Mouse (Mus musculus) liver, adult 2 months (tissue): ENCODE results near the gene Rnf169. TPM values are rescaled to one million over a fixed set of nuclear protein-coding genes. Genes with fewer than 3 reads are reported as not detected.

Experiments
- DNase-seq: peaks from one replicate; pipeline ENCODE4 v3.0.0-alpha.2; 2011; ENCODE audit warnings: low read depth, low spot score; ENCODE audit errors: extremely low read depth
- H3K27ac ChIP-seq: fragments of 200-500 bp; replicated peaks from 2 replicates; pipeline ENCODE4 v1.5.1; 2012; ENCODE audit warnings: low read depth, mild to moderate bottlenecking, control low read depth, inconsistent platforms, low read length; ENCODE audit not compliant: insufficient read depth
- H3K27me3 ChIP-seq: fragments of 200-500 bp; 2 replicates; pipeline ENCODE4 v1.6.1; 2012; ENCODE audit warnings: mild to moderate bottlenecking, moderate library complexity, low read length, inconsistent platforms; ENCODE audit not compliant: control insufficient read depth, insufficient read depth
- H3K36me3 ChIP-seq: fragments of 200-500 bp; 2 replicates; pipeline ENCODE4 v1.6.1; 2012; ENCODE audit warnings: low read length, inconsistent platforms; ENCODE audit not compliant: control insufficient read depth, insufficient read depth
- H3K4me1 ChIP-seq: fragments of 200-500 bp; 2 replicates; pipeline ENCODE4 v1.6.1; 2011; ENCODE audit warnings: low read length; ENCODE audit not compliant: control insufficient read depth, insufficient read depth
- H3K4me3 ChIP-seq: fragments of 200-500 bp; 2 replicates; pipeline ENCODE4 v1.5.1; 2011; ENCODE audit warnings: low read depth, mild to moderate bottlenecking, control low read depth, low read length, moderate library complexity; ENCODE audit not compliant: insufficient read depth
- H3K79me2 ChIP-seq: fragments of 200-500 bp; 2 replicates; pipeline ENCODE4 v1.6.1; 2012; ENCODE audit warnings: inconsistent platforms, mild to moderate bottlenecking, low read length, moderate library complexity; ENCODE audit not compliant: control insufficient read depth, insufficient read depth
- H3K9ac ChIP-seq: fragments of 200-500 bp; 2 replicates; pipeline ENCODE4 v1.6.1; 2012; ENCODE audit warnings: low read depth, mild to moderate bottlenecking, control low read depth, inconsistent platforms, low read length
- CTCF ChIP-seq: fragments of 200-500 bp; IDR thresholded peaks from 2 replicates; pipeline ENCODE4 v1.5.1; 2011; ENCODE audit warnings: low read depth, low read length, control low read depth
- POLR2A ChIP-seq: fragments of 200-500 bp; IDR thresholded peaks from 2 replicates; pipeline ENCODE4 v1.6.1; 2011; ENCODE audit warnings: low read length, control low read depth; ENCODE audit not compliant: insufficient read depth; ENCODE audit errors: extremely low read depth
- WGBS: fragments of 180-500 bp; shearing (Covaris S2); methylation state at CpG from one replicate; pipeline ENCODE4 v1.1.7; 2018; 5-methylcytosine and 5-hydroxymethylcytosine counted together
- polyA plus RNA-seq: library from polyadenylated mRNA; depleted of rRNA; stranded (reverse); fragments of >200 nt; gene quantifications from 2 replicates; pipeline ENCODE4 v1.2.3, GENCODE M21; 2012
- total RNA-seq: library from RNA; depleted of rRNA; stranded (reverse); fragments of >200 nt; gene quantifications from 2 replicates; pipeline ENCODE4 v1.2.3, GENCODE M21; 2014

The Rnf169 gene
- total and polyA plus RNA-seq, 2 experiments = 5.6 to 27.6 TPM

DNA sequence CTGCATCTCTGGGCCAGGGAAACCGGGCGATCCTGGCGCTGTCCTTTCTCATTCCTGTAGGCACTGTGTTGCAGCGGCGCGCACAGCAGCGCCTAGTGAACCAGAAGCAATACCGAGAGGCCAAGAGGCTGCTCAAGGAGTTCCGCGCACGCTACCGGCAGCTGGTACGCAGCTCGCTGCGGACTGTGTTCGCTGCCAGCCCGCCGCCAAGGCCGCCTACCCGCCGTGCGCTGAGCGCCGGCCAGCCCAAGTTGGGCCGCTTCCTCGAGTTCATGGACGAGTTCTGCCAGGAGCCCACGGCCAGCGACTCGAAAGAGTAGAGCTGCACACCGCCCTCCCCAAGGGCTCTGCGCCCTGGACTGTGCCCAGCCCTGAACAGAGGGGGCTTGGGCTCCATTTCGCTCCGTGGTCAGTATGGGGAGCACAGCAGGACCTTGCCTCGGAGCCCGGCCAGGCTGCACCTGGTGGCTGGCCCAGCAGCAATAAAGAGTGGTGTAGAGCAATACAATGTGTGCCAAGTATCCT lies 62.9 kb downstream of the Rnf169 start:
- Histone ChIP-seq H3K36me3 (peaks cover 2% of the 10 kb centered on the region; the same call in 1 of the 2 replicates), H3K79me2 (no peaks in the 10 kb centered on the region), H3K9ac (peak overlapping the region; percentile 38), H3K27ac (no peak overlapping the region), H3K4me3 (peak overlapping the region; percentile 10; the same call in 1 of the 2 replicates), H3K27me3 (no peaks in the 10 kb centered on the region), H3K4me1 (peaks cover 9% of the 10 kb centered on the region)
- TF ChIP-seq CTCF = 0 out of 2 replicates have a peak, but pooled peaks have one; percentile 4
- no peak for TF ChIP-seq POLR2A
- WGBS = 2% methylated on average over 36 of the region's 36 CpGs
- DNase-seq = peak; percentile 39

GRCm38 (mm10) chr7:99916741-99917319 lies 63.4 kb downstream of the Rnf169 start:
- TF ChIP-seq POLR2A = no peak
- peak; percentile 72 for TF ChIP-seq CTCF
- H3K9ac ChIP-seq = no peak overlapping the region
- peak overlapping the region; percentile 10; the same call in 1 of the 2 replicates for H3K4me3 ChIP-seq
- H3K36me3 ChIP-seq = peaks cover 2% of the 10 kb centered on the region; the same call in 1 of the 2 replicates
- H3K79me2 ChIP-seq = no peaks in the 10 kb centered on the region
- no peak overlapping the region for H3K27ac ChIP-seq
- WGBS = 11% methylated on average over 22 of the region's 22 CpGs
- no peak for DNase-seq
- H3K27me3 ChIP-seq = no peaks in the 10 kb centered on the region
- peaks cover 9% of the 10 kb centered on the region for H3K4me1 ChIP-seq

GRCm38 (mm10) chr7:99915511-99915910 lies 64.7 kb downstream of the Rnf169 start:
- DNase-seq = no peak
- peaks cover 4% of the 10 kb centered on the region for H3K4me1 ChIP-seq
- no peaks in the 10 kb centered on the region for H3K36me3 ChIP-seq
- TF ChIP-seq CTCF (no peak), POLR2A (no peak)
- no peaks in the 10 kb centered on the region for H3K79me2 ChIP-seq
- WGBS = 75% methylated on average over 2 of the region's 2 CpGs
- no peaks in the 10 kb centered on the region for H3K27me3 ChIP-seq
- no peak overlapping the region for H3K4me3 ChIP-seq
- H3K9ac ChIP-seq = no peak overlapping the region
- no peak overlapping the region for H3K27ac ChIP-seq

DNA sequence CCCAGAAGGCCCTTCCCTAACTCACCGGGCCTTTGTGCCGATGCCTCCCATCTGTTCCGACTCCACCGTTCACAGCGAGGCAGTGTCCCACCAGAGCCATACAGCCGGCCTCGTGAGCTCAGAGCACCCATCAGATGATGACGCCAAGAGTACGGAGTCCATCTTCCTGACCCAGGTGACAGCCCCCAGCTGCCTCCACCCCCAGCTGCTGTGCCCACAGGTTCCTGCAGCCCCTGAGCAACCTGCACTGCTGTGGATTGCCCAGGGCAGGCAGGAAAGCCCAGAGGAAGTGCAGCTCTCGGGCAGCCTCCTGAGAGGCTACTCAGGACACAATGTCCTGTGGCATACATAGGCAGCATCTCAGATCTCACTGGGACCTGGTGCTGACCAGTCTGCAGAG lies 65.9 kb downstream of the Rnf169 start:
- no peaks in the 10 kb centered on the region for H3K36me3 ChIP-seq
- no peaks in the 10 kb centered on the region for H3K79me2 ChIP-seq
- no peak for DNase-seq
- peaks cover 4% of the 10 kb centered on the region for H3K4me1 ChIP-seq
- H3K27ac ChIP-seq = no peak overlapping the region
- H3K27me3 ChIP-seq = no peaks in the 10 kb centered on the region
- TF ChIP-seq CTCF = no peak
- no peak for TF ChIP-seq POLR2A
- 79% methylated on average over 10 of the region's 10 CpGs for WGBS
- no peak overlapping the region for H3K9ac ChIP-seq
- no peak overlapping the region for H3K4me3 ChIP-seq

DNA sequence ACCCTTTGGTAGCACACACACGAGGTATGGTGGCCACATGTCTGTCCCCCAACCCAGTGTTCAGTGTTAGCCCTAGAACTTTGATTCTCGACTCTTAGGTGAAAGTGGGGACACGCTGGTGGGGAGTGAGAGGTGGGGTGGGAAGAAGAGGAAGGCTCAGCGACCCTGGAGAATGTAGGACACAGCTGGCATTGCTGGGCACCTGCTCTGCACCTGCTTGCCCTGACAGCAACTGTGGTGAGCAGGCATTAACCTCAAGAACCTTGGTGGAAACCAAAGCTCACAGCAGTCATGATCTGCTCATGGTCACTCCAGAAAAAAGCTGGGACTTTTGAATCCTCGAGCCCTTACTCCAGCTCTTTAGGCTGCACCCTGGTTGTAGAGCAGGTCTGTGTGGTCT lies 69.2 kb downstream of the Rnf169 start:
- Histone ChIP-seq H3K4me1 (no peaks in the 10 kb centered on the region), H3K27me3 (no peaks in the 10 kb centered on the region), H3K4me3 (no peak overlapping the region), H3K79me2 (no peaks in the 10 kb centered on the region), H3K27ac (no peak overlapping the region), H3K36me3 (no peaks in the 10 kb centered on the region), H3K9ac (no peak overlapping the region)
- WGBS = 75% methylated on average over 5 of the region's 5 CpGs
- no peak for DNase-seq
- TF ChIP-seq CTCF (no peak), POLR2A (no peak)

DNA sequence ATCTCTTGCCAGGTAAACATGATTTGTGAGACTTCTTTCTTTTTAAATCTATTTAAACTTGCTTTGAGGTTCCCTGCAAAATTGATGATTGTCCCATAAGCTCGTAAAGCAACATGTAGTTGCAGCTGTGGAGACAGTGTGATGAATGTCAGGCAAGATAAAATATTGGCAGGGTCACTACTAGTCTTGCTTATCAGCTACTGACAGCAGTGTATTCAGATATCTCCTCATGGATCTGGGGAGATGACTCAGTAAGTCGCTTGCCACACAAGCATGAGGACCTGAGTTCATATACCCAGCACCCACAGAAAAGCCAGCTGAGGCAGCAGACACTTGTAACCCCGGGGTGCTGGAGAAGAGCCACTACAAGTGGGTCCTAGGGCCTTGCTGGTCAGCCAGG lies 72.8 kb downstream of the Rnf169 start:
- DNase-seq = no peak
- Histone ChIP-seq H3K36me3 (no peaks in the 10 kb centered on the region), H3K79me2 (no peaks in the 10 kb centered on the region), H3K4me1 (no peaks in the 10 kb centered on the region), H3K4me3 (no peak overlapping the region), H3K27me3 (no peaks in the 10 kb centered on the region), H3K27ac (no peak overlapping the region), H3K9ac (no peak overlapping the region)
- 74% methylated on average over 3 of the region's 3 CpGs for WGBS
- TF ChIP-seq POLR2A (no peak), CTCF (no peak)
